8 mouse cellular contexts compared by ENCODE assay signal in the genomic region with DNA sequence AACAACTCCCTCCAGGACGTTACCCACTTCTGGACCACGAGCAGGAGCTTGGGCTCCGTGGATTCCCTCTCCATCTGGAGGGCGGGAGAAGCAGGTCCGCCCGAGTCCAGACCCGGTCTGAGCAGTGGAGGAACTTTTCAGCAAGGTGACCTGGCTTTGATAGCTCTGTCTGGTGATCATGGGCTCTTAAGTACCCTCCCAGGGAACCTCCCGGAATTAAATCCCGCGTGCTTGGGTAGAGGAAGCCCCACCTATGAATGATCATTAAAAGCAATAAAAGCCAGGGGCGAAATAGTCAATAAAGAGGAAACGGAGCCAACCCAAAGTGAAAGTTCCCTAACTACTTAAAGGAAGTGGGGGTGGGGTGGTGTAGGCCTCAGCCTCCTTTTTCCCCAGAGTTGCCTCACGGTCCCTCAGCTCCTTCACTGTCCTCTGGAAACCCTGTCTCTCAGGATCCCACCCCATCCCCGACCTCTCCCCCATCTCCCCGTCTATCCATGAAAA. TPM values are rescaled to one million over a fixed set of nuclear protein-coding genes. Genes with fewer than 3 reads are reported as not detected.
DNase-seq lines count a peak whose midpoint lies in the region; ATAC-seq and TF ChIP-seq lines count a peak whose summit lies in the region.

No protein-coding gene starts in this region.

- H3K9ac ChIP-seq in heart, embryonic 11.5 days (ENCODE audit: low read depth, low read length): peak overlapping the region; percentile 91
- H3K9ac ChIP-seq in MEL (ENCODE audit: control insufficient read depth, low read depth, low read length, poor library complexity, severe bottlenecking): peak overlapping the region; percentile 96
- H3K9ac ChIP-seq in lung, embryonic 16.5 days (ENCODE audit: low read length): peak overlapping the region; percentile 93
- H3K9ac ChIP-seq in stomach, postnatal 0 days (ENCODE audit: low read length): peak overlapping the region; percentile 94

- TF ChIP-seq EP300 in MEL (IDR thresholded peaks at IDR 0.05; ENCODE audit: low read depth in 1 of 2, low read length in 2 of 2): no peak; a peak in 1 of 4 replicates
- TF ChIP-seq EP300 in stomach, postnatal 0 days (optimal IDR thresholded peaks at IDR 0.05): no peak

- no peaks in the 10 kb centered on the region for H3K9me3 ChIP-seq in heart, embryonic 11.5 days (replicated peaks; ENCODE audit: control insufficient read depth, low read length)
- no peaks in the 10 kb centered on the region for H3K9me3 ChIP-seq in MEL (replicated peaks; ENCODE audit: insufficient read depth, low read length)
- no peaks in the 10 kb centered on the region for H3K9me3 ChIP-seq in lung, embryonic 16.5 days (ENCODE audit: control insufficient read depth, low read length)
- no peaks in the 10 kb centered on the region for H3K9me3 ChIP-seq in stomach, postnatal 0 days (ENCODE audit: control insufficient read depth, low read length)

- ATAC-seq in heart, embryonic 11.5 days (replicated peaks; ENCODE audit: insufficient number of reproducible peaks, low FRiP score, low TSS enrichment): no peak
- peak; percentile 17 for ATAC-seq in granulocyte monocyte progenitor cell, adult 5-6 weeks (replicated peaks; ENCODE audit: poor library complexity, severe bottlenecking)
- no peak for ATAC-seq in lung, embryonic 16.5 days (ENCODE audit: low read depth)
- no peak; the same call in 1 of the 2 replicates for ATAC-seq in stomach, postnatal 0 days (ENCODE audit: low FRiP score, low TSS enrichment)

- no peaks in the 10 kb centered on the region for H3K27me3 ChIP-seq in heart, embryonic 11.5 days (ENCODE audit: control insufficient read depth, insufficient read depth, low read length)
- no peaks in the 10 kb centered on the region for H3K27me3 ChIP-seq in MEL (ENCODE audit: control insufficient read depth in 1 of 2, insufficient read depth in 2 of 2, low read length in 2 of 2)
- H3K27me3 ChIP-seq in lung, embryonic 16.5 days (ENCODE audit: control insufficient read depth, insufficient read depth, low read depth, low read length): no peaks in the 10 kb centered on the region
- no peaks in the 10 kb centered on the region for H3K27me3 ChIP-seq in stomach, postnatal 0 days (ENCODE audit: control insufficient read depth, insufficient read depth, low read length)

- TF ChIP-seq RAD21 in MEL (IDR thresholded peaks at IDR 0.05; ENCODE audit: low read depth, low read length): no peak

- DNase-seq in heart, adult 9 months (ENCODE audit: low spot score in 2 of 2): no peak
- DNase-seq in MEL (ENCODE audit: low read depth, low spot score): peak; percentile 76
- no peak for DNase-seq in stomach, postnatal 0 days (ENCODE audit: low spot score)
- DNase-seq in frontal cortex, postnatal 10 days (ENCODE audit: low spot score in 2 of 2): no peak
- no peak for DNase-seq in left cerebral cortex, postnatal 25 days (ENCODE audit: low spot score in 2 of 2)

- H3K4me1 ChIP-seq in heart, embryonic 11.5 days (ENCODE audit: control insufficient read depth, insufficient read depth, low read length): peaks cover 36% of the 10 kb centered on the region
- H3K4me1 ChIP-seq in MEL (ENCODE audit: control insufficient read depth in 1 of 2, insufficient read depth in 2 of 2, low read length in 2 of 2): peaks cover 6 to 15% of the 10 kb centered on the region in 2 experiments; a peak in 3 of 4 replicates
- H3K4me1 ChIP-seq in lung, embryonic 16.5 days (replicated peaks; ENCODE audit: control insufficient read depth, insufficient read depth, low read length): peaks cover 27% of the 10 kb centered on the region
- peaks cover 21% of the 10 kb centered on the region for H3K4me1 ChIP-seq in stomach, postnatal 0 days (replicated peaks; ENCODE audit: control insufficient read depth, insufficient read depth)

- H3K4me3 ChIP-seq in heart, embryonic 11.5 days (ENCODE audit: low read depth, low read length): peak overlapping the region; percentile 70
- H3K4me3 ChIP-seq in MEL (ENCODE audit: control insufficient read depth in 1 of 2, insufficient read depth in 1 of 2, low read depth in 2 of 2, low read length in 2 of 2): peak overlapping the region; percentile 83 to 87
- H3K4me3 ChIP-seq in lung, embryonic 16.5 days (ENCODE audit: low read length): peak overlapping the region; percentile 90
- peak overlapping the region; percentile 79 for H3K4me3 ChIP-seq in stomach, postnatal 0 days (ENCODE audit: low read depth, low read length)

- H3K4me2 ChIP-seq in heart, embryonic 11.5 days: peak overlapping the region; percentile 83
- H3K4me2 ChIP-seq in lung, embryonic 16.5 days (ENCODE audit: low read depth, low read length): peak overlapping the region; percentile 88
- peak overlapping the region; percentile 82 for H3K4me2 ChIP-seq in stomach, postnatal 0 days (replicated peaks; ENCODE audit: low read depth)

- TF ChIP-seq POLR2A in MEL (IDR thresholded peaks at IDR 0.05; ENCODE audit: control insufficient read depth in 1 of 2, insufficient read depth in 1 of 2, low read depth in 1 of 2, low read length in 2 of 2, poor library complexity in 1 of 2): peak in 1 of 2 experiments; percentile 1; a peak in 1 of 4 replicates

- 27% methylated on average over 15 of the region's 15 CpGs for WGBS in heart, embryonic 11.5 days (ENCODE audit: insufficient replicate concordance)
- 13% methylated on average over 15 of the region's 15 CpGs for WGBS in lung, embryonic 16.5 days
- WGBS in stomach, postnatal 0 days: 18% methylated on average over 15 of the region's 15 CpGs

- no peak for TF ChIP-seq CTCF in MEL (IDR thresholded peaks at IDR 0.05 in 2 of 3, conservative IDR thresholded peaks at IDR 0.05 in 1 of 3; ENCODE audit: control insufficient read depth in 1 of 3, insufficient read depth in 1 of 3, low read depth in 2 of 3, low read length in 3 of 3, poor library complexity in 1 of 3, severe bottlenecking in 1 of 3)
- TF ChIP-seq CTCF in stomach, postnatal 0 days (IDR thresholded peaks at IDR 0.05; ENCODE audit: low read depth): no peak

- intact Hi-C loops in left cerebral cortex, postnatal 25 days (cut with DNase I): no loop called here

- peak overlapping the region; percentile 77 for H3K27ac ChIP-seq in heart, embryonic 11.5 days (ENCODE audit: low read depth, low read length)
- H3K27ac ChIP-seq in MEL (ENCODE audit: control insufficient read depth, low read depth, low read length): peak overlapping the region; percentile 74
- H3K27ac ChIP-seq in lung, embryonic 16.5 days (ENCODE audit: low read length): peak overlapping the region; percentile 99
- peak overlapping the region; percentile 99 for H3K27ac ChIP-seq in stomach, postnatal 0 days (replicated peaks)

- H3K36me3 ChIP-seq in heart, embryonic 11.5 days (ENCODE audit: control insufficient read depth, insufficient read depth, low read length): no peaks in the 10 kb centered on the region
- peaks cover 0 to 16% of the 10 kb centered on the region in 2 experiments; a peak in 3 of 4 replicates for H3K36me3 ChIP-seq in MEL (ENCODE audit: control insufficient read depth in 1 of 2, insufficient read depth in 2 of 2, low read length in 2 of 2)
- peaks cover 2% of the 10 kb centered on the region for H3K36me3 ChIP-seq in lung, embryonic 16.5 days (ENCODE audit: control insufficient read depth, insufficient read depth, low read length)
- H3K36me3 ChIP-seq in stomach, postnatal 0 days (ENCODE audit: control insufficient read depth, insufficient read depth, low read length): no peaks in the 10 kb centered on the region

- H3K79me2 ChIP-seq in MEL (ENCODE audit: control insufficient read depth, insufficient read depth, low read length, poor library complexity): peaks cover 45% of the 10 kb centered on the region

TF ChIP-seq in MEL, 35 proteins besides CTCF, POLR2A, EP300 and RAD21:
- no peak for TF ChIP-seq GABPA (IDR thresholded peaks at IDR 0.05; ENCODE audit: low read depth, low read length)
- 0 out of 2 replicates have a peak, but pooled peaks have one; percentile 9 for TF ChIP-seq MYC (IDR thresholded peaks at IDR 0.05; ENCODE audit: low read depth, low read length)
- 0 out of 2 replicates have a peak, but pooled peaks have one; percentile 10 for TF ChIP-seq TCF12 (IDR thresholded peaks at IDR 0.05; ENCODE audit: low read depth, low read length)
- no peak for TF ChIP-seq ZKSCAN1 (IDR thresholded peaks at IDR 0.05; ENCODE audit: low read depth, low read length)
- peak; percentile 46 for TF ChIP-seq ELF1 (IDR thresholded peaks at IDR 0.05; ENCODE audit: low read depth, low read length)
- TF ChIP-seq CHD1 (IDR thresholded peaks at IDR 0.05; ENCODE audit: low read depth, low read length): peak; percentile 80; the same call in 1 of the 2 replicates
- TF ChIP-seq ETS1 (IDR thresholded peaks at IDR 0.05; ENCODE audit: low read depth, low read length): peak; percentile 40; the same call in 1 of the 2 replicates
- TF ChIP-seq MAFK (IDR thresholded peaks at IDR 0.05; ENCODE audit: borderline replicate concordance, low read depth, low read length): no peak
- TF ChIP-seq CHD2 (IDR thresholded peaks at IDR 0.05; ENCODE audit: low read length): peak; percentile 58

RNA-seq across cellular contexts. Expression of a gene that starts 0.5 kb away (rescaled TPM):
- polyA plus RNA-seq in heart, embryonic 11.5 days (2014; fragmentation: Nextera tagmentation; extraction: Ambion mirVana): 18.4 and 19.3 TPM in 2 replicates
- 25.3 and 27.7 TPM in 2 replicates for total RNA-seq in MEL (2012; rRNA removed)
- 10 to 100 TPM in 1 of 2 experiments, not detected in 1; 39.0 TPM for polyA plus RNA-seq in MEL (2012; ENCODE audit: insufficient read depth in 1 of 2, insufficient read length in 2 of 2, low read depth in 1 of 2, low replicate concordance in 2 of 2, missing spikeins in 1 of 2)
- 13.9 and 15.5 TPM in 2 replicates for total RNA-seq in granulocyte monocyte progenitor cell, adult 5-6 weeks (2014; fragmentation: Nextera tagmentation)
- 14.8 and 21.5 TPM in 2 replicates for total RNA-seq in granulocyte monocyte progenitor cell, adult 5-6 weeks (2017)
- 129 and 130 TPM in 2 replicates for polyA plus RNA-seq in lung, embryonic 16.5 days (2015; fragmentation: Nextera tagmentation; extraction: Ambion mirVana)
- polyA plus RNA-seq in stomach, postnatal 0 days (2015; fragmentation: Nextera tagmentation; extraction: Ambion mirVana): 28.9 and 30.6 TPM in 2 replicates
- total RNA-seq in left cerebral cortex, postnatal 25 days (2021): 10 to 100 TPM; 26.7 to 31.7 TPM

RNA-seq across cellular contexts. Expression of a gene that starts 42.4 kb away (rescaled TPM):
- 0.23 and 0.30 TPM in 2 replicates for polyA plus RNA-seq in heart, embryonic 11.5 days (2014; fragmentation: Nextera tagmentation; extraction: Ambion mirVana)
- not detected in 2 replicates for total RNA-seq in MEL (2012; rRNA removed)
- polyA plus RNA-seq in MEL (2012; ENCODE audit: insufficient read depth in 1 of 2, insufficient read length in 2 of 2, low read depth in 1 of 2, low replicate concordance in 2 of 2, missing spikeins in 1 of 2): under 1 TPM in 1 of 2 experiments, not detected in 1; 0.70 TPM
- total RNA-seq in granulocyte monocyte progenitor cell, adult 5-6 weeks (2014; fragmentation: Nextera tagmentation): not detected in 2 replicates
- total RNA-seq in granulocyte monocyte progenitor cell, adult 5-6 weeks (2017): not detected in 2 replicates
- 0.90 and 3.1 TPM in 2 replicates for polyA plus RNA-seq in lung, embryonic 16.5 days (2015; fragmentation: Nextera tagmentation; extraction: Ambion mirVana)
- 0.16 and 0.19 TPM in 2 replicates for polyA plus RNA-seq in stomach, postnatal 0 days (2015; fragmentation: Nextera tagmentation; extraction: Ambion mirVana)
- total RNA-seq in left cerebral cortex, postnatal 25 days (2021): under 1 TPM in 1 of 2 experiments, not detected in 1; 0.44 TPM
